Mouse (Mus musculus) limb, embryonic 15.5 days (tissue): ENCODE data around the gene Hacd3. TPM values are rescaled to one million over a fixed set of nuclear protein-coding genes. Genes with fewer than 3 reads are reported as not detected.

ENCODE experiments used
- ATAC-seq: fragments of 200-750 bp; cut with Nextera tagmentation; 2 replicates; pipeline ENCODE4 v1.8.0; 2017; ENCODE audit warnings: low read depth, moderate TSS enrichment; ENCODE audit not compliant: insufficient number of reproducible peaks, low FRiP score, low TSS enrichment
- H3K27ac ChIP-seq: fragments of 300-500 bp; sonication (generic); 2 replicates; pipeline ENCODE4 v1.5.1; 2015; ENCODE audit warnings: moderate library complexity, mild to moderate bottlenecking, inconsistent platforms
- H3K27me3 ChIP-seq: fragments of 300-500 bp; sonication (generic); 2 replicates; pipeline ENCODE4 v1.6.1; 2015; ENCODE audit warnings: inconsistent platforms
- H3K36me3 ChIP-seq: fragments of 300-500 bp; sonication (generic); 2 replicates; pipeline ENCODE4 v1.6.1; 2015; ENCODE audit warnings: inconsistent platforms
- H3K4me1 ChIP-seq: fragments of 300-500 bp; sonication (generic); 2 replicates; pipeline ENCODE4 v1.6.1; 2015; ENCODE audit warnings: inconsistent platforms
- H3K4me2 ChIP-seq: fragments of 300-500 bp; sonication (generic); 2 replicates; pipeline ENCODE4 v1.6.1; 2015; ENCODE audit warnings: mild to moderate bottlenecking, inconsistent platforms
- H3K4me3 ChIP-seq: fragments of 300-500 bp; sonication (generic); 2 replicates; pipeline ENCODE4 v1.5.1; 2015; ENCODE audit warnings: mild to moderate bottlenecking, inconsistent platforms
- H3K9ac ChIP-seq: fragments of 300-500 bp; sonication (generic); 2 replicates; pipeline ENCODE4 v1.6.1; 2015; ENCODE audit warnings: inconsistent platforms
- H3K9me3 ChIP-seq: fragments of 300-500 bp; sonication (generic); 2 replicates; pipeline ENCODE4 v1.6.1; 2016; ENCODE audit warnings: inconsistent platforms
- WGBS: fragments of 180-500 bp; shearing (Covaris S2); methylation state at CpG from one replicate; pipeline ENCODE4 v1.1.7; 2015; 5-methylcytosine and 5-hydroxymethylcytosine counted together
- polyA plus RNA-seq: library from polyadenylated mRNA; unstranded; fragments of >200 nt; fragmentation: Nextera tagmentation; extraction: Ambion mirVana; gene quantifications from 2 replicates; pipeline ENCODE4 v1.2.1, GENCODE M21; 2015

Hacd3 gene
- polyA plus RNA-seq, 1 experiment from 2014 or later: 88.3 TPM

- no peak for ATAC-seq
- no peaks in the 10 kb centered on the region for H3K27me3 ChIP-seq
- no peak overlapping the region for H3K27ac ChIP-seq
- H3K4me1 ChIP-seq: peaks cover 8% of the 10 kb centered on the region
- no peak overlapping the region for H3K9ac ChIP-seq
- WGBS: 82% methylated on average over 5 of the region's 5 CpGs
- no peaks in the 10 kb centered on the region for H3K36me3 ChIP-seq
- H3K9me3 ChIP-seq: no peaks in the 10 kb centered on the region
- no peak overlapping the region for H3K4me2 ChIP-seq
- no peak overlapping the region for H3K4me3 ChIP-seq
Measured at GRCm38 (mm10) chr9:65028313-65028712, 6.8 kb upstream of the Hacd3 start.

GRCm38 (mm10) chr9:65027241-65027640, 5.7 kb upstream of the Hacd3 start:
- H3K27me3 ChIP-seq: no peaks in the 10 kb centered on the region
- no peak overlapping the region for H3K4me2 ChIP-seq
- WGBS: 73% methylated on average over 7 of the region's 7 CpGs
- ATAC-seq: no peak
- no peaks in the 10 kb centered on the region for H3K36me3 ChIP-seq
- H3K4me1 ChIP-seq: peaks cover 4% of the 10 kb centered on the region
- no peak overlapping the region for H3K4me3 ChIP-seq
- no peak overlapping the region for H3K9ac ChIP-seq
- no peak overlapping the region for H3K27ac ChIP-seq
- no peaks in the 10 kb centered on the region for H3K9me3 ChIP-seq

GRCm38 (mm10) chr9:65023447-65023846, 2.0 kb upstream of the Hacd3 start:
- ATAC-seq: no peak
- Histone ChIP-seq H3K4me1 (peaks cover 20% of the 10 kb centered on the region), H3K27me3 (no peaks in the 10 kb centered on the region), H3K4me2 (no peak overlapping the region), H3K36me3 (no peaks in the 10 kb centered on the region), H3K9ac (no peak overlapping the region), H3K4me3 (no peak overlapping the region), H3K9me3 (no peaks in the 10 kb centered on the region), H3K27ac (no peak overlapping the region)
- 90% methylated on average over 3 of the region's 3 CpGs for WGBS

- Histone ChIP-seq H3K27ac (no peak overlapping the region), H3K4me1 (peaks cover 20% of the 10 kb centered on the region), H3K4me3 (no peak overlapping the region), H3K4me2 (no peak overlapping the region), H3K9ac (no peak overlapping the region), H3K27me3 (no peaks in the 10 kb centered on the region), H3K9me3 (no peaks in the 10 kb centered on the region), H3K36me3 (no peaks in the 10 kb centered on the region)
- WGBS: 80% methylated on average over 4 of the region's 4 CpGs
- ATAC-seq: no peak
Measured at GRCm38 (mm10) chr9:65022580-65023135, 1.2 kb upstream of the Hacd3 start.

GRCm38 (mm10) chr9:65021887-65022579, 540 bp upstream of the Hacd3 start:
- WGBS: 21% methylated on average over 9 of the region's 9 CpGs
- Histone ChIP-seq H3K4me2 (peak overlapping the region; percentile 82), H3K4me3 (peak overlapping the region; percentile 96), H3K9me3 (no peaks in the 10 kb centered on the region), H3K4me1 (peaks cover 21% of the 10 kb centered on the region), H3K27me3 (no peaks in the 10 kb centered on the region), H3K9ac (peak overlapping the region; percentile 91), H3K36me3 (no peaks in the 10 kb centered on the region), H3K27ac (peak overlapping the region; percentile 86)
- ATAC-seq: no peak

- no peak for ATAC-seq
- Histone ChIP-seq H3K9me3 (no peaks in the 10 kb centered on the region), H3K4me2 (peak overlapping the region; percentile 82), H3K9ac (no peak overlapping the region), H3K4me3 (peak overlapping the region; percentile 96; the same call in 1 of the 2 replicates), H3K27me3 (no peaks in the 10 kb centered on the region), H3K36me3 (no peaks in the 10 kb centered on the region), H3K27ac (no peak overlapping the region), H3K4me1 (peaks cover 25% of the 10 kb centered on the region)
- WGBS: 66% methylated on average over 4 of the region's 4 CpGs
Measured at GRCm38 (mm10) chr9:65020128-65020527, 1.4 kb downstream of the Hacd3 start.

GRCm38 (mm10) chr9:65019146-65019545, 2.3 kb downstream of the Hacd3 start:
- H3K4me1 ChIP-seq: peaks cover 25% of the 10 kb centered on the region
- H3K27me3 ChIP-seq: no peaks in the 10 kb centered on the region
- ATAC-seq: no peak
- H3K9me3 ChIP-seq: no peaks in the 10 kb centered on the region
- H3K9ac ChIP-seq: no peak overlapping the region
- no peaks in the 10 kb centered on the region for H3K36me3 ChIP-seq
- H3K4me2 ChIP-seq: no peak overlapping the region
- H3K4me3 ChIP-seq: no peak overlapping the region
- H3K27ac ChIP-seq: no peak overlapping the region
- 49% methylated on average over 3 of the region's 3 CpGs for WGBS

- Histone ChIP-seq H3K27me3 (no peaks in the 10 kb centered on the region), H3K4me1 (peaks cover 25% of the 10 kb centered on the region), H3K27ac (no peak overlapping the region), H3K36me3 (no peaks in the 10 kb centered on the region), H3K9me3 (no peaks in the 10 kb centered on the region), H3K4me2 (no peak overlapping the region), H3K4me3 (no peak overlapping the region), H3K9ac (no peak overlapping the region)
- no peak for ATAC-seq
- 67% methylated on average over 3 of the region's 3 CpGs for WGBS
Measured at GRCm38 (mm10) chr9:65018588-65019121, 2.8 kb downstream of the Hacd3 start.

- Histone ChIP-seq H3K9ac (no peak overlapping the region), H3K27me3 (no peaks in the 10 kb centered on the region), H3K36me3 (no peaks in the 10 kb centered on the region), H3K4me3 (no peak overlapping the region), H3K4me2 (no peak overlapping the region), H3K27ac (no peak overlapping the region), H3K4me1 (peaks cover 25% of the 10 kb centered on the region), H3K9me3 (no peaks in the 10 kb centered on the region)
- WGBS: 87% methylated on average over 4 of the region's 4 CpGs
- ATAC-seq: no peak
Measured at GRCm38 (mm10) chr9:65017896-65018295, 3.6 kb downstream of the Hacd3 start.

GRCm38 (mm10) chr9:65016978-65017827, 4.3 kb downstream of the Hacd3 start:
- Histone ChIP-seq H3K9me3 (no peaks in the 10 kb centered on the region), H3K36me3 (no peaks in the 10 kb centered on the region), H3K27ac (no peak overlapping the region), H3K4me2 (no peak overlapping the region), H3K9ac (no peak overlapping the region), H3K4me1 (peaks cover 25% of the 10 kb centered on the region), H3K27me3 (no peaks in the 10 kb centered on the region), H3K4me3 (no peak overlapping the region)
- 84% methylated on average over 16 of the region's 16 CpGs for WGBS
- ATAC-seq: no peak

- ATAC-seq: no peak
- H3K27ac ChIP-seq: no peak overlapping the region
- no peaks in the 10 kb centered on the region for H3K9me3 ChIP-seq
- no peak overlapping the region for H3K4me3 ChIP-seq
- peaks cover 21% of the 10 kb centered on the region for H3K4me1 ChIP-seq
- no peaks in the 10 kb centered on the region for H3K36me3 ChIP-seq
- no peaks in the 10 kb centered on the region for H3K27me3 ChIP-seq
- 83% methylated on average over 4 of the region's 4 CpGs for WGBS
- H3K9ac ChIP-seq: no peak overlapping the region
- H3K4me2 ChIP-seq: no peak overlapping the region
Measured at GRCm38 (mm10) chr9:65016241-65016977, 5.1 kb downstream of the Hacd3 start.
